19 mouse cellular contexts compared by ENCODE assay signal in the genomic region with DNA sequence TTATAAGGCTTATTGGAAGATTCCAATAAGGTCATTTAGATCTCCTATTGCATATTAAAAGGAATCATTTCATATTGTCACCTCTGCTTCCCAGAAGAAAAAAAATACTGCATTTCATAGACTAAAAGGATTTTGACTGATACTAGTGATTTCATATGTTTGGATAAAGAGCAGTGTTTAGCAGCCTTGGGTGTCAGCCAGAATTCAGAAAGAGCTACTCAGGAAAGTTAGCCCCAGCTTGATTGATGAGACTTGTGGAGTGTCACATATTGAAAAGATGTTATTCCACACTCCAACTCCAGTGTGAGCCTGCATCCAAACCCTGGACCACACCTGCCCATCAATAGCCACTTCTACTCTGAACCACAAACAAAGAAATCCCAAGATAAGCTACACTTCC. TPM values are rescaled to one million over a fixed set of nuclear protein-coding genes. Genes with fewer than 3 reads are reported as not detected.
DNase-seq lines count a peak whose midpoint lies in the region; ATAC-seq and TF ChIP-seq lines count a peak whose summit lies in the region.
"Had no signal": no experiment of that assay in that cellular context is flagged by ENCODE, and none has a peak within 500 bp of the region (broad histone marks: within the 10 kb centered on the region; RNA-seq: fewer than 3 reads in every experiment).

No protein-coding gene starts in this region.

- no peak for TF ChIP-seq CTCF in hindbrain, postnatal 0 days (IDR thresholded peaks at IDR 0.05; ENCODE audit: low read depth)

- H3K36me3 ChIP-seq in heart, embryonic 11.5 days (ENCODE audit: control insufficient read depth, insufficient read depth, low read length): no peaks in the 10 kb centered on the region
- H3K36me3 ChIP-seq in hindbrain, postnatal 0 days (ENCODE audit: insufficient read depth, low read length): no peaks in the 10 kb centered on the region
- no peaks in the 10 kb centered on the region for H3K36me3 ChIP-seq in hindbrain, embryonic 10.5 days
- H3K36me3 ChIP-seq in lung, embryonic 15.5 days: no peaks in the 10 kb centered on the region
- H3K36me3 ChIP-seq: embryonic facial prominence, embryonic 15.5 days; forebrain, embryonic 12.5 days; intestine, embryonic 15.5 days; neural tube, embryonic 12.5 days had no signal

- no peak overlapping the region for H3K9ac ChIP-seq in heart, embryonic 11.5 days (ENCODE audit: low read depth, low read length)
- no peak overlapping the region for H3K9ac ChIP-seq in hindbrain, postnatal 0 days (replicated peaks; ENCODE audit: low read length)
- no peak overlapping the region for H3K9ac ChIP-seq in lung, embryonic 15.5 days
- H3K9ac ChIP-seq: embryonic facial prominence, embryonic 15.5 days; forebrain, embryonic 12.5 days; intestine, embryonic 15.5 days; liver, postnatal 0 days; neural tube, embryonic 12.5 days had no signal

- ATAC-seq in heart, embryonic 11.5 days (replicated peaks; ENCODE audit: insufficient number of reproducible peaks, low FRiP score, low TSS enrichment): no peak
- no peak for ATAC-seq in hindbrain, postnatal 0 days
- no peak for ATAC-seq in lung, embryonic 15.5 days (ENCODE audit: borderline replicate concordance, extremely low read depth, low FRiP score, low TSS enrichment)
- ATAC-seq in erythroid progenitor cell, adult 5-6 weeks (replicated peaks; ENCODE audit: low FRiP score, poor library complexity, severe bottlenecking): no peak
- ATAC-seq: intestine, embryonic 15.5 days; liver, postnatal 0 days had no signal

- no peak for DNase-seq in heart, adult 18-20 months
- DNase-seq in hindbrain, postnatal 0 days (ENCODE audit: low spot score): no peak
- no peak for DNase-seq in hindbrain, embryonic 10.5 days (ENCODE audit: low spot score)
- DNase-seq in lung, postnatal 25 days (ENCODE audit: low spot score): no peak
- DNase-seq: cerebellum, adult 8-10 months; gastrocnemius, postnatal 10 days; layer of hippocampus, postnatal 36 days; liver; liver, postnatal 0 days had no signal

- peaks cover 48% of the 10 kb centered on the region for H3K4me1 ChIP-seq in heart, embryonic 11.5 days (ENCODE audit: control insufficient read depth, insufficient read depth, low read length)
- H3K4me1 ChIP-seq in hindbrain, postnatal 0 days (ENCODE audit: insufficient read depth, low read length): 0 out of 2 replicates have a peak, but pooled peaks cover 5% of the 10 kb centered on the region
- peaks cover 24% of the 10 kb centered on the region for H3K4me1 ChIP-seq in hindbrain, embryonic 10.5 days (replicated peaks)
- peaks cover 25% of the 10 kb centered on the region for H3K4me1 ChIP-seq in lung, embryonic 15.5 days

- H3K4me3 ChIP-seq in heart, embryonic 11.5 days (ENCODE audit: low read depth, low read length): no peak overlapping the region
- no peak overlapping the region for H3K4me3 ChIP-seq in hindbrain, postnatal 0 days (ENCODE audit: low read length)
- no peak overlapping the region for H3K4me3 ChIP-seq in hindbrain, embryonic 10.5 days
- H3K4me3 ChIP-seq in lung, embryonic 15.5 days: no peak overlapping the region
- H3K4me3 ChIP-seq: embryonic facial prominence, embryonic 15.5 days; forebrain, embryonic 12.5 days; intestine, embryonic 15.5 days; neural tube, embryonic 12.5 days had no signal

- H3K9me3 ChIP-seq in heart, embryonic 11.5 days (replicated peaks; ENCODE audit: control insufficient read depth, low read length): no peaks in the 10 kb centered on the region
- H3K9me3 ChIP-seq in hindbrain, postnatal 0 days (ENCODE audit: low read length): no peaks in the 10 kb centered on the region
- H3K9me3 ChIP-seq in hindbrain, embryonic 10.5 days: no peaks in the 10 kb centered on the region
- no peaks in the 10 kb centered on the region for H3K9me3 ChIP-seq in lung, embryonic 15.5 days
- H3K9me3 ChIP-seq: embryonic facial prominence, embryonic 15.5 days; forebrain, embryonic 12.5 days; intestine, embryonic 15.5 days; neural tube, embryonic 12.5 days had no signal

- H3K4me2 ChIP-seq in heart, embryonic 11.5 days: no peak overlapping the region
- no peak overlapping the region for H3K4me2 ChIP-seq in hindbrain, postnatal 0 days (ENCODE audit: low read depth, low read length)
- no peak overlapping the region for H3K4me2 ChIP-seq in lung, embryonic 15.5 days
- H3K4me2 ChIP-seq: embryonic facial prominence, embryonic 15.5 days; forebrain, embryonic 12.5 days; intestine, embryonic 15.5 days; midbrain, embryonic 11.5 days; neural tube, embryonic 12.5 days had no signal

- H3K27me3 ChIP-seq in heart, embryonic 11.5 days (ENCODE audit: control insufficient read depth, insufficient read depth, low read length): no peaks in the 10 kb centered on the region
- no peaks in the 10 kb centered on the region for H3K27me3 ChIP-seq in hindbrain, postnatal 0 days (ENCODE audit: insufficient read depth, low read length)
- H3K27me3 ChIP-seq in hindbrain, embryonic 10.5 days (ENCODE audit: insufficient read depth, poor library complexity, severe bottlenecking): 0 out of 2 replicates have a peak, but pooled peaks cover 3% of the 10 kb centered on the region
- H3K27me3 ChIP-seq in lung, embryonic 15.5 days: no peaks in the 10 kb centered on the region
- H3K27me3 ChIP-seq: embryonic facial prominence, embryonic 15.5 days; forebrain, embryonic 12.5 days; intestine, embryonic 15.5 days; neural tube, embryonic 12.5 days had no signal

- H3K27ac ChIP-seq in heart, embryonic 11.5 days (ENCODE audit: low read depth, low read length): peak overlapping the region; percentile 62
- 0 out of 2 replicates have a peak overlapping the region, but pooled peaks have one; percentile 5 for H3K27ac ChIP-seq in hindbrain, postnatal 0 days
- no peak overlapping the region for H3K27ac ChIP-seq in hindbrain, embryonic 10.5 days
- 0 out of 2 replicates have a peak overlapping the region, but pooled peaks have one; percentile 13 for H3K27ac ChIP-seq in lung, embryonic 15.5 days
- H3K27ac ChIP-seq: embryonic facial prominence, embryonic 15.5 days; forebrain, embryonic 12.5 days; intestine, embryonic 15.5 days; macrophage; neural tube, embryonic 12.5 days had no signal

RNA-seq across cellular contexts. Expression of a gene that starts 23.2 kb away (rescaled TPM):
- 18.2 and 18.9 TPM in 2 replicates for polyA plus RNA-seq in heart, embryonic 11.5 days (2014; fragmentation: Nextera tagmentation; extraction: Ambion mirVana)
- total RNA-seq in heart, adult 18-20 months (2021): 1 to 10 TPM; 3.7 to 3.8 TPM
- 0.54 and 1.4 TPM in 2 replicates for total RNA-seq in hindbrain, postnatal 0 days (2014; rRNA removed)
- polyA plus RNA-seq in hindbrain, postnatal 0 days (2015; fragmentation: Nextera tagmentation; extraction: Ambion mirVana): 0.78 and 0.83 TPM in 2 replicates
- 1.9 and 2.1 TPM in 2 replicates for polyA plus RNA-seq in hindbrain, embryonic 10.5 days (2016; fragmentation: Nextera tagmentation; extraction: Ambion mirVana)
- polyA plus RNA-seq in lung, embryonic 15.5 days (2015; fragmentation: Nextera tagmentation; extraction: Ambion mirVana): 4.1 and 4.9 TPM in 2 replicates
- 6.8 TPM in 1 of 2 replicates, not detected in the other for total RNA-seq in erythroid progenitor cell, adult 5-6 weeks (2015; ENCODE audit: low replicate concordance)
- not detected in 2 replicates for total RNA-seq in erythroid progenitor cell, adult 5-6 weeks (2017; ENCODE audit: low replicate concordance)
- total RNA-seq: monocyte, adult 5-6 weeks had no signal
